In the genomic region with DNA sequence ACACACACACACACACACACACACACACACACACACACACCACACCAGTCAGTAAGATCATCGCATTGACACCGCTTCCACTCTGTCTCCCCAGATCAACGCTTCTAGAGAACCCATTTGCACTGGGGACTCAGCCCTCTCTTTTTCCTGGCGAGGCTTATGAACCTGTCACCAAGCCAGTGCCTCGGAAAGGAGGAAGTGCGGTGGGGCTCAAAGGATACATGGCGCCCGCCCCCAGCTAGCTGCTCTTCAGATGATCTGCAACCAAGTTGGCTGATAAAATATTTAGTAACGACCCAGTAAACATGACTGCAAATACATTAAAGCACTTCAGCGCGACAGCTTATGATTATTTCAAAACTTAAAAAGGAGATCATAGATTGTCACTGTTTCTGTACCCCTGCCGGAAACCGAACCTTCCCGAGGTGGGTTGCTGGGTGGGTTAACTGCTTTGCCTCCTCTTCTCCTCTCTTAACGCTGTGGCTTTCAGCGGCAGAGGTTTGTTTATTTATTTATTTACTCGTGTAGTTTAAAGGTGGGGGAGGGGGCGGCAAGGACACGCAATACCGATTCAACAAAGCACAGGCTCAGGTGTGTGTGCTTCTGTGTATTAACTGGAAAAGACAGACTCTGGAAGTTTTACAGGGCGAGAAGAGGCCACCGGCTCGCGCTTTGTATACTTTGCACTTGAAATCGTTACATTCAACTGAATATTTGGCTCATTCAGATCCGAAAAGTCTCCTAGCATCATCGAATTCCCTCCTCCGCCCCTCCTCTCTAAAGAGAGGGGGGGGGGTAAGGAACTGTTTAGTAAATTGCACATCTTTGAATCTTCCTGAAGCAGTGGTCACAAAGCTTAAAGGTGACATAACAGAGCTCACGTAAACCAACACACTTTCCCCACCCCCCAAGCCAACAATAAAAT, we compare ENCODE assay signal across 8 mouse cellular contexts. TPM values are rescaled to one million over a fixed set of nuclear protein-coding genes. Genes with fewer than 3 reads are reported as not detected.
A peak's percentile ranks its signal among the peaks of the same experiment; 100 is the strongest.
DNase-seq lines count a peak whose midpoint lies in the region; ATAC-seq and TF ChIP-seq lines count a peak whose summit lies in the region.

No protein-coding gene starts in this region.

- H3K36me3 ChIP-seq in lung, postnatal 0 days (ENCODE audit: insufficient read depth, low read length) = no peaks in the 10 kb centered on the region
- H3K36me3 ChIP-seq in liver, embryonic 13.5 days = peaks cover 9% of the 10 kb centered on the region

- H3K27me3 ChIP-seq in lung, postnatal 0 days (replicated peaks; ENCODE audit: insufficient read depth, low read length) = peaks cover 41% of the 10 kb centered on the region
- H3K27me3 ChIP-seq in liver, embryonic 13.5 days = peaks cover 78% of the 10 kb centered on the region

- H3K27ac ChIP-seq in lung, postnatal 0 days (ENCODE audit: low read length) = no peak overlapping the region
- no peak overlapping the region for H3K27ac ChIP-seq in liver, embryonic 13.5 days

- 4% methylated on average over 28 of the region's 29 CpGs for WGBS in lung, postnatal 0 days
- WGBS in liver, embryonic 13.5 days (ENCODE audit: insufficient replicate concordance) = 3% methylated on average over 29 of the region's 29 CpGs

- DNase-seq in cerebellum, adult 18-20 months = peak; percentile 31 to 40
- DNase-seq in cerebellum, adult 11 months = no peak
- no peak for DNase-seq in lung, postnatal 0 days (ENCODE audit: low spot score)
- no peak for DNase-seq in lung, postnatal 14 days
- DNase-seq in liver, embryonic 13.5 days = no peak
- DNase-seq in thymus, postnatal 36 days = peak; percentile 16
- DNase-seq in urinary bladder, postnatal 14 days (ENCODE audit: low spot score) = no peak

- 0 out of 2 replicates have a peak overlapping the region, but pooled peaks have one; percentile 5 for H3K4me2 ChIP-seq in lung, postnatal 0 days (replicated peaks; ENCODE audit: low read depth, low read length)
- peak overlapping the region; percentile 13; the same call in 1 of the 2 replicates for H3K4me2 ChIP-seq in liver, embryonic 13.5 days

- 0 out of 2 replicates have a peak, but pooled peaks cover 4% of the 10 kb centered on the region for H3K4me1 ChIP-seq in lung, postnatal 0 days (ENCODE audit: insufficient read depth, low read depth, low read length)
- H3K4me1 ChIP-seq in liver, embryonic 13.5 days (replicated peaks) = peaks cover 9% of the 10 kb centered on the region; the same call in 1 of the 2 replicates

- no peak for ATAC-seq in lung, postnatal 0 days
- peak; percentile 75 for ATAC-seq in granulocyte monocyte progenitor cell, adult 5-6 weeks (replicated peaks; ENCODE audit: poor library complexity, severe bottlenecking)
- ATAC-seq in liver, embryonic 13.5 days (ENCODE audit: low read depth) = no peak; the same call in 1 of the 2 replicates

- no peak for TF ChIP-seq EP300 in lung, postnatal 0 days (IDR thresholded peaks at IDR 0.05)

- no peak overlapping the region for H3K4me3 ChIP-seq in lung, postnatal 0 days (ENCODE audit: low read depth, low read length)
- no peak overlapping the region; the same call in 1 of the 2 replicates for H3K4me3 ChIP-seq in liver, embryonic 13.5 days (replicated peaks)

- no peak for TF ChIP-seq CTCF in lung, postnatal 0 days (IDR thresholded peaks at IDR 0.05)

- H3K9me3 ChIP-seq in lung, postnatal 0 days (ENCODE audit: low read length) = no peaks in the 10 kb centered on the region
- no peaks in the 10 kb centered on the region for H3K9me3 ChIP-seq in liver, embryonic 13.5 days (replicated peaks)

- no peak overlapping the region for H3K9ac ChIP-seq in lung, postnatal 0 days (replicated peaks; ENCODE audit: low read depth)
- no peak overlapping the region for H3K9ac ChIP-seq in liver, embryonic 13.5 days

RNA-seq across cellular contexts. Expression of a gene that starts 1.0 kb away (rescaled TPM):
- polyA plus RNA-seq in lung, postnatal 0 days (2015; fragmentation: Nextera tagmentation; extraction: Ambion mirVana) = 0.02 TPM in 1 of 2 replicates, not detected in the other
- 0.49 TPM in 1 of 2 replicates, not detected in the other for total RNA-seq in granulocyte monocyte progenitor cell, adult 5-6 weeks (2014; fragmentation: Nextera tagmentation)
- total RNA-seq in granulocyte monocyte progenitor cell, adult 5-6 weeks (2017) = not detected in 2 replicates
- polyA plus RNA-seq in liver, embryonic 13.5 days (2015; fragmentation: Nextera tagmentation; extraction: Ambion mirVana) = not detected in 2 replicates

Comparison
In these comparisons a context has a peak if more than half of its experiments do, and no peak if none do; other contexts are left out.
1. DNase-seq: peak in cerebellum, adult 18-20 months (2 of 2) and thymus, postnatal 36 days (2 of 2); none in cerebellum, adult 11 months (single experiment), lung, postnatal 0 days (single experiment), lung, postnatal 14 days (single experiment), liver, embryonic 13.5 days (single experiment) and urinary bladder, postnatal 14 days (single experiment).